Mouse (Mus musculus) intestine, embryonic 15.5 days (tissue): ENCODE data around the gene Gm49380. TPM values are rescaled to one million over a fixed set of nuclear protein-coding genes. Genes with fewer than 3 reads are reported as not detected.
A peak's percentile ranks its signal among the peaks of the same experiment; 100 is the strongest.

ENCODE experiments used
- ATAC-seq: fragments of 200-750 bp; cut with Nextera tagmentation; 2 replicates; pipeline ENCODE4 v1.8.0; 2017; ENCODE audit warnings: moderate TSS enrichment, moderate library complexity
- H3K27ac ChIP-seq: fragments of 300-500 bp; sonication (generic); 2 replicates; pipeline ENCODE4 v1.5.1; 2015; ENCODE audit warnings: mild to moderate bottlenecking, inconsistent platforms
- H3K27me3 ChIP-seq: fragments of 300-500 bp; sonication (generic); replicated peaks from 2 replicates; pipeline ENCODE4 v1.6.1; 2015; ENCODE audit warnings: inconsistent platforms
- H3K36me3 ChIP-seq: fragments of 300-500 bp; sonication (generic); 2 replicates; pipeline ENCODE4 v1.6.1; 2015; ENCODE audit warnings: inconsistent platforms
- H3K4me1 ChIP-seq: fragments of 300-500 bp; sonication (generic); replicated peaks from 2 replicates; pipeline ENCODE4 v1.6.1; 2015; ENCODE audit warnings: inconsistent platforms
- H3K4me2 ChIP-seq: fragments of 300-500 bp; sonication (generic); replicated peaks from 2 replicates; pipeline ENCODE4 v1.6.1; 2015; ENCODE audit warnings: mild to moderate bottlenecking, inconsistent platforms
- H3K4me3 ChIP-seq: fragments of 300-500 bp; sonication (generic); replicated peaks from 2 replicates; pipeline ENCODE4 v1.5.1; 2015; ENCODE audit warnings: inconsistent platforms
- H3K9ac ChIP-seq: fragments of 300-500 bp; sonication (generic); 2 replicates; pipeline ENCODE4 v1.6.1; 2015; ENCODE audit warnings: inconsistent platforms
- H3K9me3 ChIP-seq: fragments of 300-500 bp; sonication (generic); 2 replicates; pipeline ENCODE4 v1.6.1; 2016; ENCODE audit warnings: inconsistent platforms
- WGBS: fragments of 180-500 bp; shearing (Covaris S2); methylation state at CpG from one replicate; pipeline ENCODE4 v1.1.7; 2015; 5-methylcytosine and 5-hydroxymethylcytosine counted together
- polyA plus RNA-seq: library from polyadenylated mRNA; unstranded; fragments of >200 nt; fragmentation: Nextera tagmentation; extraction: Ambion mirVana; gene quantifications from 2 replicates; pipeline ENCODE4 v1.2.1, GENCODE M21; 2015

Gene Gm49380
- polyA plus RNA-seq: 0.10 TPM in 1 of 2 replicates, not detected in the other

DNA sequence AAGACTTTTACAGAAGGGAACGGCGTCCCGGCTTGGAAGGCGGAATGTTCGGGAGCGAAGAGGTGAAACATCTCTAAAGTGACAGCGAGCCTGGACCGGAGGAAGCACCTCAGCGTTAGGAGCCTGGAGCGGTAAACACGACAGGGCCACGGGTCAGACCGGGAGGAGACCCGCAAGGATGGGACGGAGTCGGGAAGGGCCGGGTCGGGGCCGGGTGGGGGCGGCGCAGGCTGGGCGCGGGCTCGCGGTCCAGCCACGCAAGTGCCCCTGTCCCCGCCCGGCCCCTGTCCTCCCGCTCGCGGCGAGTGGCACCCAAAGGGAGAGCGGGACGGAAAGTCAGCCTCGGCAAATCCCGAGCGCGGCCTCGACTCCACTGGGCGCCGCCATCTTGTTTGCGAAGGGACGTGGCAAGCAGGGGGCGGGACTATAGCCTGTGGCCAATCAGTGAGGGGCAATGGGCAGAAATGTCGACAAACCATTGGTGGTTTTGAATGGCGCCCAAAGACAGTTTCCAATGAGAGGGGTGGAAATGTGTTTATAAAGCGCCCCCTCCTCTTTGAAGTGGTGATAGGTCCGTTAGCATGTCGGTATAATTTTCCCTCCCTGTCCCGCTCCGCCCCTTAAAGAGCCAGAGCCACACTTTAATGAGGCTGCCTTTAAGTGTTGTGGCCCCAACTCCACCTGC, at the start of gene Gm49380, which contains the start of gene Rnf26:
Gm49380 (minus strand) TSS at position 396 of the 685 bp plus-strand sequence.
Rnf26 (minus strand) TSS at position 413 of the 685 bp plus-strand sequence.
- under 1% methylated on average over 51 of the region's 51 CpGs for WGBS
- Histone ChIP-seq H3K27ac (peak within 1 kb of the TSS; percentile 79; the same call in 1 of the 2 replicates), H3K4me2 (peak within 1 kb of the TSS; percentile 61), H3K4me1 (peaks cover 28% of the 10 kb centered on the region), H3K27me3 (no peaks in the 10 kb centered on the region), H3K4me3 (peak within 1 kb of the TSS; percentile 72), H3K36me3 (no peaks in the 10 kb centered on the region), H3K9me3 (no peaks in the 10 kb centered on the region), H3K9ac (peak within 1 kb of the TSS; percentile 78)
- ATAC-seq: peak; percentile 97

DNA sequence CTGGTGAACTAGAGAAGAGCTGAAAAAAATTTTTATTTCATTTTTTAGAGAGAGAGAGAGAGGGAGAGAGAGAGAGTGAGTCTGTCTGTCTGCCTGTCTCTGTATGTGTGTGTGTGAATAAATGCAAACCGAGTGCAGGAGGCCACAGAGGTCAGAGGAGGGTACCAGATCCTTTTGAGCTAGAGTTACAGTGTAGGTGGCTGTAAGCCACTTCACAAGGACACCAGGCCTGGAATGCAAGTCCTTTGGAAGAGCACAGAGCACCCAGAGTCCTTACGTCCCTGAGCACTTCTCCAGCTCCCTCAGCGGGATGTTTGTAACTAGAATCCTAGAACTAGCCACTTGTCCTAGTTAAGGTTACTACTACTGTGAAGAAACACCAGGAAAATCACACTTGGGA, 46.6 kb upstream of the Gm49380 start:
- no peak overlapping the region for H3K4me3 ChIP-seq
- no peak overlapping the region for H3K9ac ChIP-seq
- no peaks in the 10 kb centered on the region for H3K4me1 ChIP-seq
- WGBS: 84% methylated on average over 3 of the region's 3 CpGs
- H3K9me3 ChIP-seq: no peaks in the 10 kb centered on the region
- H3K36me3 ChIP-seq: peaks cover 33% of the 10 kb centered on the region
- no peak overlapping the region for H3K4me2 ChIP-seq
- no peak overlapping the region for H3K27ac ChIP-seq
- no peaks in the 10 kb centered on the region for H3K27me3 ChIP-seq
- no peak for ATAC-seq

DNA sequence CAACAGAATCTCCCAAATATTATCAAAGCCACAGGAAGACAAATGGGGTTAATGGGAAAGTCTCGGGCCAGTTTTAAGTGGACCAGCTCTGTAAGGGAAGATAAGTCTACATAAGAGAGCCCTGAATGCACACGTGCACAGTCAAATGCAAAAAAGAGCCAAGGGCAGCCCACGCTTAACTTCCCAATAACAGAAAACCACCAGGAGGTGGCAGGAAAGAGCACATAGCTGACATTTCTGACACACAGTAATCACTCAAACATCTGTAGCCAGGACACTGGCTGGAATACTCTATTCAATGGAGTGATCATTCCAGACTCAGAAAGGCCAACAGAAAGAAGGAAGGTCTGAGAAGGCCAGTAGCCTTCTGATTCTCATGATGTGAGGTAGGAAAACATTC, 34.0 kb upstream of the Gm49380 start:
- Histone ChIP-seq H3K4me1 (no peaks in the 10 kb centered on the region), H3K36me3 (peaks cover 16% of the 10 kb centered on the region; the same call in 1 of the 2 replicates), H3K9ac (no peak overlapping the region), H3K27ac (no peak overlapping the region), H3K27me3 (no peaks in the 10 kb centered on the region), H3K4me2 (no peak overlapping the region), H3K4me3 (no peak overlapping the region), H3K9me3 (no peaks in the 10 kb centered on the region)
- ATAC-seq: no peak
- WGBS: 66% methylated on average over 3 of the region's 3 CpGs

DNA sequence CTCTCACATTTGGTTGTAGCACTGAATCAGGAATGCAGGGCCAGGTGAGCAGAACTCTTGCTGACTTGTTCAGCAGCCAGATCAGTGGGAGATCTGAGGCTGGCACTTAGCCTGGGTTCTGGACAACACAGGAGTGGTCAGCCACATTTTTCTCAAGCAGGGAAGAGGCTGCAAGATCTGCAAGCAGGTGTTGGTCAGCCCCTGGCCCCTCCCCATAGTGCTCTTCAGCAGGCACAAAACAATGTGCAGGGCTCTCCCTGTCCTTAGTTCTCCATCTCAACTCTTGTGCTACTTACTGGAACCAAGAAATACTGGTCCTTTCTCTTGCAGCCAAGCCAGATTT, 31.4 kb upstream of the Gm49380 start:
- Histone ChIP-seq H3K9me3 (no peaks in the 10 kb centered on the region), H3K4me2 (no peak overlapping the region), H3K9ac (no peak overlapping the region), H3K27me3 (no peaks in the 10 kb centered on the region), H3K4me1 (no peaks in the 10 kb centered on the region), H3K36me3 (peaks cover 23% of the 10 kb centered on the region), H3K4me3 (no peak overlapping the region), H3K27ac (no peak overlapping the region)
- ATAC-seq: no peak

DNA sequence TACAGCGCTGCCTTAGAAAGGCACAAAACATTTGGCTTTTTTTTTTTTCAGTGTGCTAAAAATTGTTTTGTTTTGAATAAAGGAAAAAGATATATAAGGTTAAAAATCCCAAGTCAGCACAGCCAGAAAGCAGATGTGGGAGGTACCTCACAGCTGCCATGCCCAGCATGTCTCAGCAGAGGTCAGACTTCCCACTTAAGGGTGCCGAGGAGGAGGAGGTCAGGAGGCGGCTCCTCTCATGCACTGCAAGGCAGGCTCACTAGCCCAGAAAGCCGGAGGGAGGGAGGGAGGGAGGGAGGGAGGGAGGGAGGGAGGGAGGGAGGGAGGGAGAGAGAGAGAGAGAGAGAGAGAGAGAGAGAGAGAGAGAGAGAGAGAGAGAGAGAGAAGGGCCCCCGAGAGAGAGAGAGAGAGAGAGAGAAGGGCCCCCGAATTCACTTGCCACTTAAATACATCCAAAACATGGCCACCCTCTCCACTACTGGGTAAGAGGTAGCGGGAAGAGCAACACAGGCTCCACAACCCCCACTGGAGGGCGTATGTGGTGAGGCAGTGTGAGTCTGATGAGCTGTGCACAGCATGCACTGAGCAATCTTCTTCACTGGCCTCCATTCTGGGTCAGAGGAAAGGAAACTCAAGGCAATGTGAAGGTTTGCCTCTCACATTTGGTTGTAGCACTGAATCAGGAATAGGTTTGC, 30.9 kb upstream of the Gm49380 start:
- Histone ChIP-seq H3K4me2 (no peak overlapping the region), H3K27ac (no peak overlapping the region), H3K36me3 (peaks cover 23% of the 10 kb centered on the region), H3K9ac (no peak overlapping the region), H3K9me3 (no peaks in the 10 kb centered on the region), H3K4me3 (no peak overlapping the region), H3K4me1 (no peaks in the 10 kb centered on the region), H3K27me3 (no peaks in the 10 kb centered on the region)
- WGBS: 30% methylated on average over 7 of the region's 8 CpGs
- 0 out of 2 replicates have a peak, but pooled peaks have one; percentile 55 for ATAC-seq

DNA sequence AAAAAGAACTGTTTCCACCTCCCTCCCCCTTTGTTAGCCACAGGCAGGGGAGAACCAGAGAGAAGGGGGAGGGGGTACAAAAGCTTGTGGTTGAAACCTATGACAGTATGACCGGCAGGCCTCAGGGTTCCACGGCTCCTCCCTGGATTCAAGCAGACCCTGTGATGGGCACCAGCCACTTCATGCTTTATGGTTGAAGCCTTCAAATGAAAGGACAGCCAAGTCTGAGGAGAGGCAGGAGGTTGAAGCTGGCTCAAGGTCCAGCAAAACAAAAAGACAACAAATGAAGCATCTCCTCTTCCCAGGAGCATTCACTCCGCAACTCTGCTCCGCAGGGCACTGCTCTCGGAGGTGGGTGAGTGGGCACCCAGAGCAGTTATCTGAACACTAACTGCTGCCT, 30.1 kb upstream of the Gm49380 start:
- no peak overlapping the region for H3K4me3 ChIP-seq
- no peak overlapping the region for H3K4me2 ChIP-seq
- 79% methylated on average over 5 of the region's 5 CpGs for WGBS
- no peaks in the 10 kb centered on the region for H3K27me3 ChIP-seq
- no peaks in the 10 kb centered on the region for H3K4me1 ChIP-seq
- ATAC-seq: no peak
- peak overlapping the region; percentile 40; the same call in 1 of the 2 replicates for H3K27ac ChIP-seq
- peaks cover 25% of the 10 kb centered on the region for H3K36me3 ChIP-seq
- no peak overlapping the region for H3K9ac ChIP-seq
- no peaks in the 10 kb centered on the region for H3K9me3 ChIP-seq

DNA sequence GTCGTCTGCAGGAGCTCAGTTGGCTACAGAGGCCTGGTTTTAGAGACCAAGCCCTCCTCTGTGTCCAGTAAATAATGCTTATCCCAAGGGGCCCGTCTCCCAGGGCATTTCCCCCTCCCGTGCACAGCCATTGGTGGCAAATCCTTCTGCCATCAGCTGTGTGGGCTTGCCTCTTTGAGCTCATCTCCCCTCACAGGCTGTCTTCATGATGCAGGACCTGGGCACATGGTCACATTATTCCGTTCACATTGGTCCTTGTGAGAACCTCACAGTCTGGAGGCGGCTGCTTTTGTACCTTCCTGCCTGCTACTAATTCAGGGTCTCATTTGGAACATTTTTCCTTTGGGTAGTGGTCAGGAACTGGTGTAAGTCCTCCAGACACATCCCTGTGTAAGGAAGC, 28.7 kb upstream of the Gm49380 start:
- ATAC-seq: no peak
- Histone ChIP-seq H3K4me3 (no peak overlapping the region), H3K9ac (no peak overlapping the region), H3K4me2 (no peak overlapping the region), H3K36me3 (peaks cover 27% of the 10 kb centered on the region), H3K9me3 (no peaks in the 10 kb centered on the region), H3K4me1 (no peaks in the 10 kb centered on the region), H3K27me3 (no peaks in the 10 kb centered on the region), H3K27ac (no peak overlapping the region)
- 70% methylated on average over 5 of the region's 5 CpGs for WGBS

DNA sequence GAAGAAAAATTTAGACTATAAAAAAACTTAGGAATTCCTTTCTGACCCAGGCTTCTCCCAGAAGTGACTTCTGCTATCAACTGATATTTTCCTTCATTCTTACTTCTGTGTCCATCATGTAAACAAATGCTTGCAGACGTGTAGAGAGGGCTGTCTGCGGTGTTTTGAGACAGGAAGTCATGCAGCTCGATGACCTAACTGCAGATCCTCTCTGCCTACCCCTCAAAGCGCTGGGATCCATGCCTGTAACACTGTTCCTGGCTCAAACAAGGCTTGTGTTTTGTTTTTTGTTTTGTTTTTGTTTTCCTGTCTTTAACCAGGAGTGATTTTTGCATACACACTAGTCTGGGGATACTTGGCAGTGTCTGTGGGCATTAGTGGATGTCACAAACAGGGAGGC, 24.5 kb upstream of the Gm49380 start:
- no peak overlapping the region for H3K9ac ChIP-seq
- no peaks in the 10 kb centered on the region for H3K9me3 ChIP-seq
- WGBS: 47% methylated on average over 4 of the region's 4 CpGs
- peaks cover 18% of the 10 kb centered on the region for H3K27me3 ChIP-seq
- no peak overlapping the region for H3K4me2 ChIP-seq
- H3K36me3 ChIP-seq: peaks cover 18% of the 10 kb centered on the region
- H3K4me1 ChIP-seq: peaks cover 28% of the 10 kb centered on the region
- no peak overlapping the region for H3K4me3 ChIP-seq
- ATAC-seq: no peak
- no peak overlapping the region for H3K27ac ChIP-seq

DNA sequence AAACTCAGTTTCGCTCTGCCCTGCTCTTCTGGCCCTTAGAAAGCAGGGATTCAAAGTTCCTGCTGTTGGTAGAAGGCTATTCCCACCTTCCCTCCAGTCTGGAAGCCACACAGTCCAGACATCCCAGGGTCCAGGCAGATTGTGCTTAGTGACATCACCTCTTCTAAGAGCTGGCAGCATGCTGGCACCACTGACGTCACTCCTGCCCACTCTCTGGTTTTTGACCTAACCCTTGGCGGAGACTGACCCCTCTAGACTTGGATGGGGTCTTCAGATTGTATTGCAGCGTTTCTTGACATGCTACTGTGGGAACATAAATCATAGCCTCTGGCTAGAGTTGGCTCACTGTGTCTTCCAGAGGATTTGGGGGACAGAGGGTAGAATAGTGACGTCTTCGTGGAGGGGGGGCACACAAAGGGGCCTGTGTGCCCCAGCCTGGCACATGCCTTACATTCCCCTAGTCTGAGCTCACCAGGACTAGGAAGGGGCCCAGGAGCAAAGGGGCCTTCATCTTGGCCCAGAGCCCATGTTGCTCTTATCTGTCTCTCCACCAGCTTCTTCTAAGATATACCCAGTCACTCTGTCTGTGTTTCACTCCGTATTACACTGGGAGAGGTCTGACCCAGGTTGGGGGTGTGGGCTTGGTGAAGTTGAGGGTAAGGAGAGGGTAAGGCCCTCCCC, 22.6 kb upstream of the Gm49380 start:
- Histone ChIP-seq H3K9me3 (no peaks in the 10 kb centered on the region), H3K27ac (peak overlapping the region; percentile 82), H3K27me3 (peaks cover 23% of the 10 kb centered on the region), H3K4me1 (peaks cover 35% of the 10 kb centered on the region), H3K4me2 (peak overlapping the region; percentile 93), H3K9ac (peak overlapping the region; percentile 70), H3K4me3 (peak overlapping the region; percentile 65), H3K36me3 (0 out of 2 replicates have a peak, but pooled peaks cover 6% of the 10 kb centered on the region)
- 43% methylated on average over 7 of the region's 7 CpGs for WGBS
- ATAC-seq: peak; percentile 31; the same call in 1 of the 2 replicates

DNA sequence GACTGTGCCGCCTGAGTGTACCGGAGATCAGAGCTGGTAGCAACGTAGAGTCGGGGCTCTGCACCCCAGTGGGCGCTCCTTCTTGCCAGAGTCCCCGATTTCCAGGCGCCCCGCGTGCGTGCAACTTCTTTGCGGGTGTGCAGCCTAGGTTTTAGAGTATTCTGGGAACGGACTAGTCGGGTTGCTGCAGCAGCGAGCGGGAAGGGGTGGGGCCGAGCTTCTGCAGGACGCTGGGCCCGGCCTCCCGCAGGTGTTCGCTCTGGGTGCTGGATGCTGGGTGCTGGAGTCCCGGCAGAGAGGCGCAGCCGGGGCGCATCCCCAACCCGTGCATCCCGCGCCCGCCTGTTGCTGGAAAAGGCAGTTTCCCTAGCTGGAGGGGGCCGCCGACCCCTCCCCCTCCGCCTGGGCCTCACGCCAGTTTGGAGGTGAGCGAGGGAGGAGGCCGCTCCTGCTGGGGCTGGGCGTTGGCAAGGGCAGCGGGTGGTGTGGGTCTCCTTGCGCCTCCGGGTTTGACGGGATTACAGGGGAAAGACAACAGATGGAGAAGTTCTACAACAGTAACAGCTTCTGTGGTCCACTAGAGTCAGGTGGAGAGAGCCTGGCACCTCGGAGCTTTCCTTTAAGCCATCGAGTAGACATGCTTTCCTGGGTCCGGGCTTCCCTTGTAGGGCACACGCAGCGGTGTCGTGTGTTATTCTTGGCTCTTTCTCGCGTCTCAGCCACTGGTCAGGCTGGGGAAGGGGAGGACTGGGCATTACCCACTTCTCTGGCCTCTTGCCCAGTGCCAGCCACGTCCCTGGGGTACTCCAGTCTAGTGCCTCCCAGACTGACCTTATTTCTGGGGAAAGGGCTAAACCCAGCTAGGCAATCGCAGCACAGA, 21.8 kb upstream of the Gm49380 start:
- Histone ChIP-seq H3K36me3 (0 out of 2 replicates have a peak, but pooled peaks cover 4% of the 10 kb centered on the region), H3K9me3 (no peaks in the 10 kb centered on the region), H3K4me3 (peak overlapping the region; percentile 65), H3K27ac (peak overlapping the region; percentile 82), H3K4me1 (peaks cover 43% of the 10 kb centered on the region), H3K4me2 (peak overlapping the region; percentile 93), H3K27me3 (peaks cover 23% of the 10 kb centered on the region), H3K9ac (peak overlapping the region; percentile 70)
- 3% methylated on average over 47 of the region's 49 CpGs for WGBS
- peak; percentile 32; the same call in 1 of the 2 replicates for ATAC-seq

DNA sequence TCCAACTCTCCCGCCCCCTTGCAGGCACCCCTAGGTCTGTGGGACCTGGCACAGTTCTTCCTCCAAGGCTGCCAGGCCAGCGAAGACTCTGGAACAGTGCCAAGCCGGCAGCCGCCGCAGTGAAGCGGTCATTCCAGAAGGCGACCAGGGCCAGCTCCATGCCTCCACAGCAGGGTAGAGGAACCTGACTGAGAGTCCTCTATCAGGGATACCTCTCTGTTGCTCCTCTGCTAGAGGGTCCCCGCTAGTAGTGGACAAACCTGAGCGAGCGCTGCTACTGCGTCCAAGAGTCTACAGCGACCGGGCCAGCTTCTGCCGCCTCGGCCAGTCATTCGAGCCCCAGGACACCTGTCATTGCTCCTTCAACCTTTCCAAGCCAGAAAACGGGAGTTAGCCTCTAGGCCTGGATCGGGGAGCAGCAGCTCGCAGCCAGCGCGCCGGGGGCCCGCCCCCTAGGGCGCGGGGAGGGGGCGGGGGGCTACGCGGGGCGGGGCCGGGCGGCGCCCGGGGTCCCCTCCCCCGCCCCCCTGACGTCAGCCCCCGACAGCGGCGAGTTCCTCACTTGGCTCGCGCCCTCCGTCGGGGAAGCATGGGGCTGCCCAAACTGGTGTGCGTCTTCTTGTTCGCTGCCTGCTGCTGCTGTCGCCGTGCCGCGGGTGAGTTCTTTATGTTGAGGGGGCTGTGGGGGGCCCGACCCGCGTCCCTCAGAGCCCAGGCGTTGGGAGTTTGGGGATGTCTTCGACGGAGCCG, 21.0 kb upstream of the Gm49380 start, which contains the start of gene Mcam:
Mcam (plus strand) TSS at position 369 of the 750 bp plus-strand sequence.
- Histone ChIP-seq H3K9ac (peak within 1 kb of the TSS; percentile 70), H3K36me3 (0 out of 2 replicates have a peak, but pooled peaks cover 4% of the 10 kb centered on the region), H3K4me1 (peaks cover 50% of the 10 kb centered on the region), H3K27ac (peak within 1 kb of the TSS; percentile 82), H3K4me3 (peak within 1 kb of the TSS; percentile 65), H3K27me3 (peaks cover 23% of the 10 kb centered on the region), H3K9me3 (no peaks in the 10 kb centered on the region), H3K4me2 (peak within 1 kb of the TSS; percentile 93)
- WGBS: under 1% methylated on average over 51 of the region's 55 CpGs
- ATAC-seq: peak; percentile 52
